Mouse (Mus musculus) kidney, embryonic 14.5 days (tissue): ENCODE data around the gene Wfdc3. TPM values are rescaled to one million over a fixed set of nuclear protein-coding genes. Genes with fewer than 3 reads are reported as not detected.

Source experiments
- ATAC-seq: fragments of 200-750 bp; cut with Nextera tagmentation; 2 replicates; pipeline ENCODE4 v1.8.0; 2017; ENCODE audit warnings: moderate number of reproducible peaks, mild to moderate bottlenecking, moderate TSS enrichment, moderate library complexity; ENCODE audit not compliant: low FRiP score, low TSS enrichment
- H3K27ac ChIP-seq: fragments of 300-500 bp; sonication (generic); 2 replicates; pipeline ENCODE4 v1.5.1; 2014; ENCODE audit warnings: low read depth, mild to moderate bottlenecking, low read length, moderate library complexity, mixed read lengths
- H3K27me3 ChIP-seq: fragments of 300-500 bp; sonication (generic); 2 replicates; pipeline ENCODE4 v1.6.1; 2014; ENCODE audit warnings: mild to moderate bottlenecking, low read length; ENCODE audit not compliant: control insufficient read depth, insufficient read depth
- H3K36me3 ChIP-seq: fragments of 300-500 bp; sonication (generic); 2 replicates; pipeline ENCODE4 v1.6.1; 2014; ENCODE audit warnings: low read length, mixed read lengths; ENCODE audit not compliant: control insufficient read depth, insufficient read depth
- H3K4me1 ChIP-seq: fragments of 300-500 bp; sonication (generic); 2 replicates; pipeline ENCODE4 v1.6.1; 2014; ENCODE audit warnings: low read length, mixed read lengths; ENCODE audit not compliant: control insufficient read depth, insufficient read depth
- H3K4me2 ChIP-seq: fragments of 300-500 bp; sonication (generic); replicated peaks from 2 replicates; pipeline ENCODE4 v1.6.1; 2014; ENCODE audit warnings: low read depth, mild to moderate bottlenecking, low read length
- H3K4me3 ChIP-seq: fragments of 300-500 bp; sonication (generic); 2 replicates; pipeline ENCODE4 v1.5.1; 2014; ENCODE audit warnings: mild to moderate bottlenecking, low read length
- H3K9ac ChIP-seq: fragments of 300-500 bp; sonication (generic); 2 replicates; pipeline ENCODE4 v1.6.1; 2014; ENCODE audit warnings: low read depth, mild to moderate bottlenecking, low read length, moderate library complexity
- H3K9me3 ChIP-seq: fragments of 300-500 bp; sonication (generic); 2 replicates; pipeline ENCODE4 v1.6.1; 2016; ENCODE audit warnings: low read length; ENCODE audit not compliant: control insufficient read depth
- WGBS: fragments of 180-500 bp; shearing (Covaris S2); extraction: QIAGEN DNeasy Blood & Tissue Kit; methylation state at CpG from one replicate; pipeline ENCODE4 v1.1.7; 2014; 5-methylcytosine and 5-hydroxymethylcytosine counted together
- polyA plus RNA-seq: library from polyadenylated mRNA; unstranded; fragments of >200 nt; fragmentation: Nextera tagmentation; extraction: Ambion mirVana; gene quantifications from 2 replicates; pipeline ENCODE4 v1.2.1, GENCODE M21; 2014

The Wfdc3 gene
- polyA plus RNA-seq, 1 experiment from 2014 or later, result 0.83 TPM

GRCm38 (mm10) chr2:164769258-164770037, 23.7 kb upstream of the Wfdc3 start, which contains the start of gene Ube2c:
TSS of gene Ube2c (plus strand) at chr2:164769898.
- 2% methylated on average over 53 of the region's 53 CpGs for WGBS
- peak; percentile 99 for ATAC-seq
- peak within 1 kb of the TSS; percentile 68 for H3K9ac ChIP-seq
- peaks cover 14% of the 10 kb centered on the region for H3K4me1 ChIP-seq
- peaks cover 63% of the 10 kb centered on the region for H3K36me3 ChIP-seq
- H3K27ac ChIP-seq, result peak within 1 kb of the TSS; percentile 52
- H3K9me3 ChIP-seq, result no peaks in the 10 kb centered on the region
- H3K27me3 ChIP-seq, result no peaks in the 10 kb centered on the region
- H3K4me3 ChIP-seq, result peak within 1 kb of the TSS; percentile 75
- H3K4me2 ChIP-seq, result peak within 1 kb of the TSS; percentile 51

GRCm38 (mm10) chr2:164767812-164768540, 22.2 kb upstream of the Wfdc3 start:
- no peaks in the 10 kb centered on the region for H3K27me3 ChIP-seq
- H3K9me3 ChIP-seq, result no peaks in the 10 kb centered on the region
- WGBS, result 90% methylated on average over 15 of the region's 15 CpGs
- H3K4me3 ChIP-seq, result no peak overlapping the region
- H3K9ac ChIP-seq, result no peak overlapping the region
- H3K27ac ChIP-seq, result no peak overlapping the region
- no peak for ATAC-seq
- no peak overlapping the region for H3K4me2 ChIP-seq
- H3K36me3 ChIP-seq, result peaks cover 65% of the 10 kb centered on the region
- peaks cover 14% of the 10 kb centered on the region for H3K4me1 ChIP-seq

GRCm38 (mm10) chr2:164765841-164766240, 20.1 kb upstream of the Wfdc3 start:
- Histone ChIP-seq H3K4me2 (no peak overlapping the region), H3K27me3 (no peaks in the 10 kb centered on the region), H3K9me3 (no peaks in the 10 kb centered on the region), H3K27ac (no peak overlapping the region), H3K36me3 (peaks cover 66% of the 10 kb centered on the region), H3K9ac (no peak overlapping the region), H3K4me1 (no peaks in the 10 kb centered on the region; the same call in 1 of the 2 replicates), H3K4me3 (no peak overlapping the region)
- 81% methylated on average over 3 of the region's 3 CpGs for WGBS
- ATAC-seq, result no peak

GRCm38 (mm10) chr2:164762593-164762992, 16.9 kb upstream of the Wfdc3 start:
- ATAC-seq, result no peak
- Histone ChIP-seq H3K4me2 (no peak overlapping the region), H3K9me3 (no peaks in the 10 kb centered on the region), H3K9ac (no peak overlapping the region), H3K36me3 (peaks cover 87% of the 10 kb centered on the region), H3K4me1 (no peaks in the 10 kb centered on the region), H3K4me3 (no peak overlapping the region), H3K27me3 (no peaks in the 10 kb centered on the region), H3K27ac (no peak overlapping the region)
- 92% methylated on average over 7 of the region's 7 CpGs for WGBS

- no peak overlapping the region for H3K9ac ChIP-seq
- peaks cover 87% of the 10 kb centered on the region for H3K36me3 ChIP-seq
- ATAC-seq, result no peak
- H3K27ac ChIP-seq, result no peak overlapping the region
- no peaks in the 10 kb centered on the region for H3K27me3 ChIP-seq
- no peak overlapping the region for H3K4me2 ChIP-seq
- H3K4me3 ChIP-seq, result no peak overlapping the region
- no peaks in the 10 kb centered on the region for H3K9me3 ChIP-seq
- WGBS, result 94% methylated on average over 4 of the region's 4 CpGs
- no peaks in the 10 kb centered on the region for H3K4me1 ChIP-seq
Measured at GRCm38 (mm10) chr2:164761971-164762370, 16.2 kb upstream of the Wfdc3 start.

- 95% methylated on average over 2 of the region's 2 CpGs for WGBS
- Histone ChIP-seq H3K9me3 (no peaks in the 10 kb centered on the region), H3K9ac (no peak overlapping the region), H3K4me1 (no peaks in the 10 kb centered on the region), H3K4me2 (no peak overlapping the region), H3K4me3 (no peak overlapping the region), H3K36me3 (peaks cover 87% of the 10 kb centered on the region), H3K27me3 (no peaks in the 10 kb centered on the region), H3K27ac (no peak overlapping the region)
- ATAC-seq, result no peak
Measured at GRCm38 (mm10) chr2:164761502-164761901, 15.8 kb upstream of the Wfdc3 start.

GRCm38 (mm10) chr2:164760059-164760833, 14.5 kb upstream of the Wfdc3 start:
- Histone ChIP-seq H3K4me3 (no peak overlapping the region), H3K27ac (no peak overlapping the region), H3K36me3 (peaks cover 87% of the 10 kb centered on the region), H3K4me2 (no peak overlapping the region), H3K4me1 (no peaks in the 10 kb centered on the region), H3K9me3 (no peaks in the 10 kb centered on the region), H3K27me3 (no peaks in the 10 kb centered on the region), H3K9ac (no peak overlapping the region)
- WGBS, result 86% methylated on average over 4 of the region's 4 CpGs
- ATAC-seq, result no peak

GRCm38 (mm10) chr2:164758692-164759091, 13.0 kb upstream of the Wfdc3 start:
- no peaks in the 10 kb centered on the region for H3K27me3 ChIP-seq
- H3K4me2 ChIP-seq, result no peak overlapping the region
- no peaks in the 10 kb centered on the region for H3K9me3 ChIP-seq
- no peak overlapping the region for H3K27ac ChIP-seq
- ATAC-seq, result no peak
- no peak overlapping the region for H3K4me3 ChIP-seq
- peaks cover 95% of the 10 kb centered on the region for H3K36me3 ChIP-seq
- H3K9ac ChIP-seq, result no peak overlapping the region
- H3K4me1 ChIP-seq, result no peaks in the 10 kb centered on the region
- 36% methylated on average over 1 of the region's 1 CpGs for WGBS
